Mouse (Mus musculus) heart, adult 9 months (tissue): ENCODE results near the gene Sipa1l1.
A peak's percentile ranks its signal among the peaks of the same experiment; 100 is the strongest.

ENCODE experiments used
- DNase-seq, 2 experiments: peaks; one replicate each; pipeline ENCODE4 v3.0.0; 2022; ENCODE audit warnings: low spot score in 2 of 2

Gene Sipa1l1

GRCm38 (mm10) chr12:82294906-82295887 is 126.1 kb downstream of the Sipa1l1 start:
- no peak for DNase-seq

DNA sequence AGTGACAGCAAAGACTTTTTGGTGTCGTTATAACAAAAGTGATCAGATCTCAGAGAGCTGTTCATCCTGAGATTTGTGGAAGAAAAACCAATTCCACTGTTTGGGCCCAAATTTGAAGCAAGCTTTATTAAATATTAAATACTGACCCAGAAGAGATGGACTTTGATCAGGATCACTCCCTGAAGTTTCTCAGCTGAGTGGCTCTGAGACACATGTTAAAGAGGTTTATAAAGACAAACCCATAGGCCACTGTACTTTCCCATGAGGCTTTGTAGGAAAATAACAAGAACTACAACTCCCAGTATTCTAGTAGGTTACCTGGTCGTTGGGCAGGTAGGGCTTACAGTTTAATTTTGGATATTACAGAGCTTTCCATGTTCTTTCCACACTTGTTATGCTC is 127.2 kb downstream of the Sipa1l1 start:
- no peak for DNase-seq

GRCm38 (mm10) chr12:82297196-82297595 is 128.1 kb downstream of the Sipa1l1 start:
- DNase-seq, result no peak

DNA sequence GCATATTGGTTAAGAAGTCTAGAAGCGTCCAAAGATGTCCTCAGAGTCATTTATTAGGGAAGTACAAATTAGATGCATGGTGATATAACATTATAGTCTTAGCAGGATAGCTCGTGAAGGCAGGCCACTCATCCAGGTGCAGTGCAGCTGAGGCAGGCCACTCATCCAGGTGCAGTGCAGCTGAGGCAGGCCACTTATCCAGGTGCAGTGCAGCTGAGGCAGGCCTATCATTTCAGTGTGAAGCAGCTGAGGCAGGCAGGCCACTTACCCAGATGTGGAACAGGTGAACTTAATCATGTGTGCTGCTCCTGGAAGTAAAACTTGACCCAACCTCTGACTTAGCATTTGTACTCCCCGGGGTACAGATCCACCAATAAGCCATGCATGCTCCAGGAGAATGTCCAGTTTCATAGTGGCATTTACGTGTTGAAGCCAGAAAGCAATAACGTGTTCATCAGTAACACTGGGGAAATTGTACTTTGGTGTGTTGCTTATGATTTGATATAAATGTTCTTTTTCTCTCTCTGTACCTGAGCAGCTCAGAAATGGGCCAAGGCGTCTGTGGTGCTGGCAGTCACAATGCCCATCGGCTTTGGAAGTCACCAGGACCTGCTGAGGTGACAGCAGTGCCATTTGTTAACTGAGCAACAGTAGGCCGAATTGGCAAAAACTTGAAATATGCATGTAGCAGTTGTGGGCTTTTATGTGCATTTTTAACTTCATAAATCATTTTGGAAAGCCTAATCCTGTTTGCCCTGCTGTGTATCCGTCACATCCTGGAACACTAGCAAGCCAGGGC is 129.7 kb downstream of the Sipa1l1 start:
- DNase-seq, result no peak

GRCm38 (mm10) chr12:82304140-82304539 is 135.0 kb downstream of the Sipa1l1 start:
- no peak for DNase-seq

GRCm38 (mm10) chr12:82306035-82306434 is 136.9 kb downstream of the Sipa1l1 start:
- no peak for DNase-seq

DNA sequence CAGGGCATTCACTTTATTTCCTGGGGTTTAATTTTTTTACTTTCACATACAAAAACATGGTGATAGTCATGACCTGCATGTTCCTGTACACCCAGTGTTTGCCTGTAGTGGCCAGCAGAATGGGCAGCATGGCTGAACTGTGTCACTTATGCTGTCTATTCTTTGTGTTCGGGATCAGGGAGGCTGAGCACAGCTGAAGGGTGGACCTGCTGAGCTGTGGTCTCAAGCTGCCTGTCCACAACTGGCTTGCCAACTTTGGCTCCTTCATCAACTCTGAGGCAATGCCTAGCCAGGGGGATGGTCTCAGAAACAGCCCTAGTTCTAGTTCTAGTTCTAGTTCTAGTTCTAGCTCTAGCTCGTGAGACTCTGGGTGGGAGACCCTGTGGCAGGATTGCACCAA is 142.5 kb downstream of the Sipa1l1 start:
- no peak for DNase-seq

GRCm38 (mm10) chr12:82312091-82312820 is 143.1 kb downstream of the Sipa1l1 start:
- DNase-seq, result peak; percentile 64 to 71

DNA sequence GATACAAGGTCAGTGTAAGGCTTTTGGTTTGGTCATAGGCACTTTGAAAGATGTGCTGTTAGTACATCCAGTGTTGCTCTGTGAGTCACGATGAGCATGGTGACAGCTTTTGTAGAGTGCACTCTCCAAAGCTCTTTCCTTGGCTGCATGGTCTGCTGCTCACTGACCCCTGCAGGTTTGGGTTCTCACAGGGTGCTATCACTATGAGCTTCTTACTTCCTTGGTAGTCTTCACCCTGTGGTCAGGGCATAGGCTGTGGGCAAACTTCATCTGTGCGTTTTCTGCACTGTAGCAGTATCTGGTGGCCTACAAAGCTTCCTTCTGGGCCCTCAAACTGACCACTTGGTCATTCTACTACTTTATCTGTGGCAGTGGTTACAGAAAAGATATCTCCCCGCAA is 144.0 kb downstream of the Sipa1l1 start:
- DNase-seq, result no peak

GRCm38 (mm10) chr12:82319436-82320131 is 150.5 kb downstream of the Sipa1l1 start:
- no peak for DNase-seq

DNA sequence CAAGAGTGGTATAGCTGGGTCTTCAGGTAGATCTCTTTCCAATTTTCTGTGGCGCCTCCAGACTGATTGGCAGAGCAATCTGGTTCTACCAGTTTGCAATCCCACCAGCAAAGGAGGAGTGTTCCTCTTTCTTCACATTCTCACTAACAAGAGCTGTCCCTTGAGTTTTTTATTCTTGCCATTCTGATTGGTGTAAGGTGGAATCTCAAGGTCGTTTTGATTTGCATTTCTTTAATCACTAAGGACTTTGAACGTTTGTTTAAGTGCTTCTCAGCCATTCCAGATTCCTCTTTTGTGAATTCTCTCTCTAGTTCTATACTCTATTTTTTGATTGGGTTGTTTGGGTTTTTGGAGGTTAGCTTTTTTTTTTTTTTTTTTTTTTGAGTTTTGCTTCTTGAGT is 151.1 kb downstream of the Sipa1l1 start:
- no peak for DNase-seq

GRCm38 (mm10) chr12:82321397-82321796 is 152.3 kb downstream of the Sipa1l1 start:
- DNase-seq, result no peak

DNA sequence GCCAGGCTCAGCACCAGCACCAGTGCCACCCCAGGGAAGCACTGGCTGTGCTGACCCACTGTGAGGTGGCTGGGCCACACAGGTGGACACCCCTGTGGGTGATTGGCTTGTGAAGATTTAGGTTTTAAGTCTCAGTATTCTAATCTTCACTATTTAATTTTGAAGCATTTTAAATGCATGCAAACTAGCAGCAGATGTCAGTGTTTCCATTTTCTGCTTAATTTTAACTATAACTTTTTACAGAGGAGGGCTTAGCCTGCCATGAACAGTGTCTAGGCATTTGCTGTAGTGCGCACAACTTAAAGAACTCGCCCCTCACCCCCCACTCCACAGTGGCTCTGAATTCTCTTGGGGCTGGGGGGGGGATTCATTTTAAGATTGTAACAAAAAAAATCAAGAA is 152.7 kb downstream of the Sipa1l1 start:
- no peak for DNase-seq

DNA sequence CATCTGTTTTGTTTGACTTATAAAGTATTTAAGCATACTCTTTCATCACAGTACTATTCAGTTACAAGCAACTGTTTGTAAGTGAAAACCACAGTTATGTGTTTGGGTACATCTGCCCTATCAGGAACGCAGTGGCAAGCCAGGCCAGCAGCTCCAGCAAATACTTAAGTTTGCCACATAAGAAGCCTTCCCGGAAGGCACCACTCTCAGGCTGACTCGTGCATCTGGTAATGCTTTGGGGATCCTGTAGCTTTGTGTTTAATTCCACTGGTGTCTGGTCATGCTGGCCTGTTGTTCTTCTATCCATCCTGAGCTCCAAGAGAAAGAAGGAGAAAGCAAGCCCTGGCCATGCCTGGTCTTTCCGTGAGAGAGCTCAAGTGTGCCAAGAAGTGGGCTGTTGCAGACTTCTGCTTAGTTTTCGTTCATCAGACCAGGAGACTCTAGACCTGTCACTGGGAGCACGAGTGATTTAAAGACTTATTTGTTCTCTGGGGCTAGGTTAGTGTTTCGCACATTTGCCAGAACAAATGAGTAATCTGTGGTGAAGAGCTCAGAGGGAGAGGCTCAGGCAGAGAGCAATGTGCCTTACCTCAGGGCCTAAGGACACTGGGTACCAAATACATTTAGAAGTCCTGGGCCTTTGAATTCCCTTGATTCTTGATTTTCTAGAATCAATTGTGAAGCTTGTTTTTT is 153.8 kb downstream of the Sipa1l1 start:
- no peak for DNase-seq

DNA sequence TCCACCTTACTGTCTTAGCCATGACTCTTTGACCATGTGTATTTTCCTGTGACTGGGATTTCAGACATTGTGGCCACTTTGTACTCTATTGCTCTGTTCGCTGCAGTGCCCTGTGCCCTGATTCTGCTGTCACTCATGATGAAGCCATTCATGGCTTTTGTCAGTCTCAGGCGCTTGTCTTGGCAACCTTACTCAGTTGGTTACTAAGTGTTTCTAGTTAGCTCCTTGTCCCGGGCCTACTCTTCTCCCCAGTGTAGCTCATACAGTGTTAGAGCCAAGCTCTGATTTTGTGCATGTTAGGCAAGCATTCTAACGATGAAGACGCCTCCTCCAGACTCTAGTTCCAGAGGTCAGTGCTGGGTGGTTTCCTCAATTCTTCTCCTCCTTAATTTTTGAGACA is 155.5 kb downstream of the Sipa1l1 start:
- DNase-seq, result no peak

DNA sequence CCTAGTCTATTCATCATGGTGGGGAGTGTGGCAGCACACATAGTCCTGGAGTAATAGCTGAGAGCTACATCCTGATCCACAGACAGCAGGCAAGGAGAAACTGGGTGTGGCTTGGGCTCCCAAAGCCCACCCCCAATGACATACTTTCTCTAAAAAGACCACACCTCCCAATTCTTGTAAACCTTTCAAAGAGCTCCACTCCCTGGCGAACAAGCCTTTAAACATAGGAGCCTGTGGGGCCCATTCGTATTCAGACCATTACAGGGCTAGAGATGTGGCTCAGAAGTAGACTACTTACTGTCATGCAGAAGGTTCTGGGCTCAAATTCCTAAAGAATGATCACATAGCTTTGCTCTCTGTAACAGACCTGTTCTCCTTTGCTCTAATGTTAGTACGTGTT is 156.4 kb downstream of the Sipa1l1 start:
- no peak for DNase-seq

GRCm38 (mm10) chr12:82326438-82326837 is 157.3 kb downstream of the Sipa1l1 start:
- no peak for DNase-seq

- DNase-seq, result no peak
Observed at GRCm38 (mm10) chr12:82328112-82328511, 159.0 kb downstream of the Sipa1l1 start.

DNA sequence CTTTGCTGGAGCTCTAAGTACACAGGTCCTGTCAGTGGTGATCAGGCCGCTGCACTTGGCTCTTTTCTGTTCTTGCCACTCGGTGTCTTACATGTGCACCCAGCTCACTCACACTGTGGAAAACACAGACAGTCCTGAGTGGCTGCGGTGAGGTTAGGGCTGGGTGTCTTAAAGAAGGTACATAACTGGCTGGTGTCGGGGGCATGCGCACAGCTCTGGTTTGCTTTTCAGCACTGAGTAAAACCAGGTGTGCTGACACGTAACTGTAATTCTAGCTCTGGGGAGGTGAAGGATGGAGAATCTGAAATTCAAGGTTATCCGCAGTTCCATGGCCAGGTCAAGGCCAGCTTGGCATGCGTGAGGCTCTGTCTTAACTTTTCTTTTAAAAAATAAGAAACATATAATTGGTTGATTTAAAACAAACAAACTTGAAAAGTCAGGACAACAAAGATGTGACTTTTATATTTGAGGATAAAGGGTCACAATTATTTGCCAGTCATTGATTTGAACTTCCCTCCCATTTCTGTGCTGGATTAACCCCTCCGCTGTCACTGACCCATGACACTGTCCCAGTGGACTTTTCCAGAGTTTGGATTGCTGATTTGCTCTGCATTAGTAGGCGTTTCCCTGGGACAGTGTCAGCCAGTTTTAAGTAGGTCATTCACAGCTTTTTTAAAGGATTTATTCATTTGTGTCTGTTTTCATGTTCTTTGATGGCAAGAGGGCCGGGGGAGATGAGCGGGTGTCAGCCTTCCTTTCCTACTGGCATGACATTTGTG is 163.9 kb downstream of the Sipa1l1 start:
- DNase-seq, result no peak

DNA sequence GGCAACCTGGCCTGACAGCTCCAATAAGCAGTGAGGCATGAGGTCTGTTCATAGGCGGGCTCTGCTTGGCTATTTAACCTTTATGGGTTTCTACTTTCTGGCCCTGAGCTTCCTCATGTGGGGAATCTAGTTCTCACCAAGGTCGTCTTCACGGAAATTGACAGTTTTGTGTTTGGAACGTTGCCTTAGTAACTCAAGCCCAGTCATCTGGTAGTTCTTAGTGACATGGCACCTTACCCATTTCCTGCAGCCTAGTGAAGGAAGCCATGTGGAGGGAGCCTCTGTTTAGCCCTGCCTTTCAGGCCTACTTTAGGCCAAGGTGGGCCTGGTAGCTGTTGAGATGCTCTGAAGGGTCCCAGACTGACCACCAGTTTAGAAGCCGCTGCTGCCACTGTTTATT is 164.9 kb downstream of the Sipa1l1 start:
- DNase-seq, result no peak
